Mouse (Mus musculus): ENCODE results near the gene Sumf2.

The Sumf2 gene

GRCm38 (mm10) chr5:129846752-129847557 is at the start of gene Sumf2:
TSS of gene Sumf2 (plus strand) at chr5:129846986.
- CTCF ChIA-PET, result interaction anchor here in 3 of 4 experiments (0.5 to 1.7 kb wide), 18 partner anchors 8 to 1944 kb away, joined by 3 to 7 read pairs (median 4); partner anchors contain the start of gene Psph (in 1 of the 3)
- POLR2A ChIA-PET, result interaction anchor here (0.5 to 12.9 kb wide), 73 partner anchors 8 to 1809 kb away, joined by 3 to 395 read pairs (median 5); partner anchors contain the start of genes Psph (in 4 of the 4), Chchd2 (in 3 of the 4), Gusb (in 1 of the 4) and Nipsnap2 (in 1 of the 4)

- CTCF ChIA-PET, result interaction anchor here in 1 of 4 experiments (1.3 kb wide), 1 partner anchor 53 kb away, joined by 5 read pairs; no protein-coding TSS in a partner anchor
- POLR2A ChIA-PET, result interaction anchor here (0.6 to 12.9 kb wide), 15 partner anchors 10 to 123 kb away, joined by 4 to 395 read pairs (median 43); partner anchors contain the start of genes Psph (in 3 of the 4) and Chchd2 (in 1 of the 4)
These were observed 1.9 kb upstream of the Sumf2 start for GRCm38 (mm10) chr5:129844848-129845247.

GRCm38 (mm10) chr5:129847558-129847820 is 703 bp downstream of the Sumf2 start:
- ChIA-PET POLR2A (interaction anchor here (0.5 to 12.9 kb wide), 47 partner anchors 8 to 1810 kb away, joined by 3 to 395 read pairs (median 8); partner anchors contain the start of genes Psph (in 4 of the 4), Chchd2 (in 3 of the 4), Nipsnap2 (in 1 of the 4) and Zbed5 (in 1 of the 4)), CTCF (interaction anchor here in 2 of 4 experiments (0.9 to 1.7 kb wide), 6 partner anchors 8 to 123 kb away, joined by 3 to 7 read pairs (median 6); no protein-coding TSS in a partner anchor)

GRCm38 (mm10) chr5:129855163-129855562 is 8.4 kb downstream of the Sumf2 start:
- POLR2A ChIA-PET, result interaction anchor here (0.5 to 12.9 kb wide), 24 partner anchors 8 to 401 kb away, joined by 3 to 395 read pairs (median 6); partner anchors contain the start of genes Chchd2 (in 3 of the 4), Sumf2 (in 3 of the 4), Psph (in 2 of the 4) and Zbed5 (in 1 of the 4)
- CTCF ChIA-PET, result interaction anchor here (0.5 to 2.3 kb wide), 16 partner anchors 8 to 143 kb away, joined by 3 to 9 read pairs (median 4); partner anchors contain the start of genes Psph (in 2 of the 4) and Sumf2 (in 2 of the 4)

- POLR2A ChIA-PET, result interaction anchor here in 2 of 4 experiments (0.7 to 12.9 kb wide), 13 partner anchors 8 to 96 kb away, joined by 3 to 395 read pairs (median 12); partner anchors contain the start of genes Chchd2 (in 2 of the 2), Psph (in 2 of the 2) and Sumf2 (in 2 of the 2)
- CTCF ChIA-PET, result interaction anchor here in 3 of 4 experiments (0.6 to 2.3 kb wide), 6 partner anchors 8 to 356 kb away, joined by 3 to 9 read pairs (median 5); partner anchors contain the start of gene Sumf2 (in 1 of the 3)
These were observed 9.6 kb downstream of the Sumf2 start for GRCm38 (mm10) chr5:129856414-129856813.

- ChIA-PET POLR2A (interaction anchor here in 3 of 4 experiments (0.5 to 7.5 kb wide), 21 partner anchors 9 to 555 kb away, joined by 3 to 107 read pairs (median 5); partner anchors contain the start of genes Chchd2 (in 3 of the 3), Sumf2 (in 3 of the 3) and Psph (in 2 of the 3)), CTCF (interaction anchor here in 3 of 4 experiments (0.6 to 2.1 kb wide), 5 partner anchors 10 to 138 kb away, joined by 3 to 5 read pairs (median 3); no protein-coding TSS in a partner anchor)
These were observed 15.5 kb downstream of the Sumf2 start for GRCm38 (mm10) chr5:129862325-129862724.

- POLR2A ChIA-PET, result interaction anchor here (0.6 to 7.5 kb wide), 28 partner anchors 9 to 392 kb away, joined by 3 to 107 read pairs (median 4); partner anchors contain the start of genes Sumf2 (in 4 of the 4), Chchd2 (in 3 of the 4) and Psph (in 2 of the 4)
- CTCF ChIA-PET, result interaction anchor here (0.5 to 2.5 kb wide), 27 partner anchors 8 to 1264 kb away, joined by 3 to 24 read pairs (median 4); partner anchors contain the start of genes Chchd2 (in 2 of the 4), Sumf2 (in 2 of the 4) and Zbed5 (in 1 of the 4)
These were observed 17.7 kb downstream of the Sumf2 start for GRCm38 (mm10) chr5:129864467-129864866.

- CTCF ChIA-PET, result interaction anchor here in 2 of 4 experiments (0.6 to 1.0 kb wide), 4 partner anchors 9 to 172 kb away, joined by 3 to 6 read pairs (median 4); no protein-coding TSS in a partner anchor
- POLR2A ChIA-PET, result interaction anchor here in 3 of 4 experiments (0.7 to 7.5 kb wide), 11 partner anchors 10 to 77 kb away, joined by 3 to 107 read pairs (median 12); partner anchors contain the start of genes Chchd2 (in 3 of the 3) and Sumf2 (in 2 of the 3)
These were observed 19.1 kb downstream of the Sumf2 start for GRCm38 (mm10) chr5:129865841-129866240.

- ChIA-PET POLR2A (interaction anchor here (0.6 to 13.6 kb wide), 25 partner anchors 8 to 586 kb away, joined by 3 to 164 read pairs (median 4); partner anchors contain the start of genes Sumf2 (in 4 of the 4), Chchd2 (in 3 of the 4), Nipsnap2 (in 1 of the 4) and Psph (in 1 of the 4)), CTCF (interaction anchor here in 2 of 4 experiments (0.5 to 1.0 kb wide), 2 partner anchors 144 to 147 kb away, joined by 3 to 6 read pairs; partner anchors contain the start of gene Nipsnap2 (in 1 of the 2))
These were observed 22.6 kb downstream of the Sumf2 start for GRCm38 (mm10) chr5:129869238-129869995.

GRCm38 (mm10) chr5:129871238-129871637 is 24.5 kb downstream of the Sumf2 start:
- CTCF ChIA-PET, result no interaction called here
- POLR2A ChIA-PET, result interaction anchor here in 3 of 4 experiments (1.0 to 13.6 kb wide), 5 partner anchors 9 to 21 kb away, joined by 3 to 164 read pairs (median 5); partner anchors contain the start of genes Chchd2 (in 2 of the 3) and Sumf2 (in 1 of the 3)

- CTCF ChIA-PET, result interaction anchor here in 3 of 4 experiments (1.0 to 3.6 kb wide), 7 partner anchors 9 to 95 kb away, joined by 3 to 24 read pairs (median 4); no protein-coding TSS in a partner anchor
- POLR2A ChIA-PET, result interaction anchor here (0.6 to 13.6 kb wide), 26 partner anchors 9 to 95 kb away, joined by 3 to 164 read pairs (median 7); partner anchors contain the start of genes Chchd2 (in 4 of the 4), Psph (in 2 of the 4), Sumf2 (in 2 of the 4) and Zbed5 (in 2 of the 4)
These were observed 27.2 kb downstream of the Sumf2 start for GRCm38 (mm10) chr5:129873942-129874341.

GRCm38 (mm10) chr5:129875098-129875497 is 28.3 kb downstream of the Sumf2 start:
- POLR2A ChIA-PET, result interaction anchor here (0.7 to 13.6 kb wide), 23 partner anchors 10 to 385 kb away, joined by 3 to 164 read pairs (median 7); partner anchors contain the start of genes Chchd2 (in 3 of the 4), Sumf2 (in 2 of the 4), Zbed5 (in 2 of the 4) and Psph (in 1 of the 4)
- CTCF ChIA-PET, result interaction anchor here in 3 of 4 experiments (0.7 to 3.6 kb wide), 9 partner anchors 9 to 812 kb away, joined by 3 to 24 read pairs (median 5); no protein-coding TSS in a partner anchor

- POLR2A ChIA-PET, result interaction anchor here (0.6 to 13.6 kb wide), 15 partner anchors 8 to 105 kb away, joined by 3 to 164 read pairs (median 8); partner anchors contain the start of genes Chchd2 (in 4 of the 4), Sumf2 (in 2 of the 4) and Psph (in 1 of the 4)
- CTCF ChIA-PET, result interaction anchor here in 3 of 4 experiments (0.7 to 2.8 kb wide), 4 partner anchors 13 to 783 kb away, joined by 3 to 6 read pairs (median 4); partner anchors contain the start of gene Sumf2 (in 1 of the 3)
These were observed 31.1 kb downstream of the Sumf2 start for GRCm38 (mm10) chr5:129877731-129878455.

- ChIA-PET POLR2A (interaction anchor here in 3 of 4 experiments (1.0 to 13.6 kb wide), 6 partner anchors 8 to 32 kb away, joined by 3 to 164 read pairs (median 99); partner anchors contain the start of genes Chchd2 (in 2 of the 3) and Sumf2 (in 2 of the 3)), CTCF (interaction anchor here in 1 of 4 experiments (0.7 kb wide), 1 partner anchor 882 kb away, joined by 4 read pairs; no protein-coding TSS in a partner anchor)
These were observed 32.2 kb downstream of the Sumf2 start for GRCm38 (mm10) chr5:129878946-129879345.

GRCm38 (mm10) chr5:129879888-129880287 is 33.1 kb downstream of the Sumf2 start:
- POLR2A ChIA-PET, result interaction anchor here (1.0 to 13.6 kb wide), 11 partner anchors 8 to 377 kb away, joined by 3 to 164 read pairs (median 5); partner anchors contain the start of genes Sumf2 (in 2 of the 4), Chchd2 (in 1 of the 4) and Psph (in 1 of the 4)
- CTCF ChIA-PET, result interaction anchor here in 1 of 4 experiments (1.0 kb wide), 1 partner anchor 100 kb away, joined by 3 read pairs; no protein-coding TSS in a partner anchor
